In the genomic region with DNA sequence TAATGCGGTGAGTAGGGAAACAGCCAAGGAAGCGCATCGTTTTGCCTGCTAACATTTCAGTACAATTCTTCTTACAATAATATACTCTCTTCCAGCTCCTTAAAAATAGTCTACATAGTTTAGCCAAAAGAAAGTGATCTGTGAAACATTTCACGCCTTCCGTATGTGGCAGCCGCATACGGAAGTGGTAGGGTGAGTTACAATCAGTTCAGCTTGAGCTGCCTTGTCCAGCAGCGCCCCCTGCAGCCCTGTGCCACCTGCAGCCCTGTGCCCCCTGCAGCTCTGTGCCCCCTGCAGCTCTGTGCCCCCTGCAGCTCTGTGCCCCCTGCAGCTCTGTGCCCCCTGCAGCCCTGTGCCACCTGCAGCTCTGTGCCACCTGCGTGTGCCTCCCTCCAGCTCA, we compare ENCODE assay signal across 8 mouse cellular contexts.
DNase-seq lines count a peak whose midpoint lies in the region; ATAC-seq and TF ChIP-seq lines count a peak whose summit lies in the region.

No protein-coding gene starts in this region.

- TF ChIP-seq EP300 in heart, postnatal 0 days (IDR thresholded peaks at IDR 0.05; ENCODE audit: low read depth): no peak

- H3K27ac ChIP-seq in heart, postnatal 0 days (ENCODE audit: low read depth): no peak overlapping the region
- H3K27ac ChIP-seq in heart, embryonic 11.5 days (ENCODE audit: low read depth, low read length): no peak overlapping the region
- H3K27ac ChIP-seq in embryonic facial prominence, embryonic 14.5 days (replicated peaks; ENCODE audit: low read depth, low read length): no peak overlapping the region

- ATAC-seq in heart, postnatal 0 days (ENCODE audit: insufficient read depth, low read depth): no peak; the same call in 1 of the 2 replicates
- ATAC-seq in heart, embryonic 11.5 days (replicated peaks; ENCODE audit: insufficient number of reproducible peaks, low FRiP score, low TSS enrichment): no peak
- no peak for ATAC-seq in embryonic facial prominence, embryonic 14.5 days (ENCODE audit: low read depth)

- no peaks in the 10 kb centered on the region for H3K4me1 ChIP-seq in heart, postnatal 0 days (ENCODE audit: control insufficient read depth, insufficient read depth)
- H3K4me1 ChIP-seq in heart, embryonic 11.5 days (ENCODE audit: control insufficient read depth, insufficient read depth, low read length): peaks cover 3% of the 10 kb centered on the region; the same call in 1 of the 2 replicates
- H3K4me1 ChIP-seq in embryonic facial prominence, embryonic 14.5 days (ENCODE audit: control insufficient read depth, insufficient read depth, low read length): no peaks in the 10 kb centered on the region

- H3K27me3 ChIP-seq in heart, postnatal 0 days (ENCODE audit: control insufficient read depth, insufficient read depth, low read length): no peaks in the 10 kb centered on the region
- H3K27me3 ChIP-seq in heart, embryonic 11.5 days (ENCODE audit: control insufficient read depth, insufficient read depth, low read length): no peaks in the 10 kb centered on the region
- no peaks in the 10 kb centered on the region for H3K27me3 ChIP-seq in embryonic facial prominence, embryonic 14.5 days (replicated peaks; ENCODE audit: control insufficient read depth, insufficient read depth, low read length)

- H3K36me3 ChIP-seq in heart, postnatal 0 days (replicated peaks; ENCODE audit: control insufficient read depth, insufficient read depth, low read length): peaks cover 38% of the 10 kb centered on the region
- H3K36me3 ChIP-seq in heart, embryonic 11.5 days (ENCODE audit: control insufficient read depth, insufficient read depth, low read length): peaks cover 15% of the 10 kb centered on the region
- peaks cover 36% of the 10 kb centered on the region for H3K36me3 ChIP-seq in embryonic facial prominence, embryonic 14.5 days (ENCODE audit: control insufficient read depth, insufficient read depth, low read length)

- no peak for DNase-seq in heart, postnatal 0 days (ENCODE audit: low spot score)
- DNase-seq in urinary bladder, postnatal 14 days (ENCODE audit: low spot score): peak; percentile 43
- no peak for DNase-seq in urinary bladder, adult 18-20 months (ENCODE audit: low spot score in 2 of 2)
- peak; percentile 53 for DNase-seq in embryonic facial prominence, embryonic 14.5 days (ENCODE audit: low spot score)
- DNase-seq in left cerebral cortex, adult 8-10 months (ENCODE audit: low spot score in 2 of 2): peak; percentile 31 to 44
- peak; percentile 67 to 75 for DNase-seq in right cerebral cortex, postnatal 10 days (ENCODE audit: low spot score in 2 of 2)
- no peak for DNase-seq in urinary bladder, adult 2 months (ENCODE audit: low spot score)

- no peak overlapping the region for H3K9ac ChIP-seq in heart, postnatal 0 days (replicated peaks; ENCODE audit: low read depth, low read length)
- no peak overlapping the region for H3K9ac ChIP-seq in heart, embryonic 11.5 days (ENCODE audit: low read depth, low read length)
- no peak overlapping the region for H3K9ac ChIP-seq in embryonic facial prominence, embryonic 14.5 days (ENCODE audit: low read depth, low read length)

- WGBS in heart, postnatal 0 days: 67% methylated on average over 9 of the region's 9 CpGs
- WGBS in heart, embryonic 11.5 days (ENCODE audit: insufficient replicate concordance): 80% methylated on average over 9 of the region's 9 CpGs
- 68% methylated on average over 9 of the region's 9 CpGs for WGBS in embryonic facial prominence, embryonic 14.5 days

- H3K9me3 ChIP-seq in heart, postnatal 0 days (replicated peaks; ENCODE audit: control insufficient read depth, low read length): no peaks in the 10 kb centered on the region
- H3K9me3 ChIP-seq in heart, embryonic 11.5 days (replicated peaks; ENCODE audit: control insufficient read depth, low read length): no peaks in the 10 kb centered on the region
- no peaks in the 10 kb centered on the region for H3K9me3 ChIP-seq in embryonic facial prominence, embryonic 14.5 days (ENCODE audit: control insufficient read depth, low read length)

- no peak overlapping the region for H3K4me2 ChIP-seq in heart, postnatal 0 days (ENCODE audit: low read depth, low read length)
- no peak overlapping the region for H3K4me2 ChIP-seq in heart, embryonic 11.5 days
- no peak overlapping the region for H3K4me2 ChIP-seq in embryonic facial prominence, embryonic 14.5 days (ENCODE audit: low read depth, low read length)

- H3K4me3 ChIP-seq in heart, postnatal 0 days (ENCODE audit: low read depth, low read length): no peak overlapping the region
- H3K4me3 ChIP-seq in heart, embryonic 11.5 days (ENCODE audit: low read depth, low read length): no peak overlapping the region
- H3K4me3 ChIP-seq in embryonic facial prominence, embryonic 14.5 days (ENCODE audit: low read depth, low read length): no peak overlapping the region

- TF ChIP-seq CTCF in heart, postnatal 0 days (IDR thresholded peaks at IDR 0.05; ENCODE audit: low read depth): peak; percentile 68

Comparison
In these comparisons a context has a peak if more than half of its experiments do, and no peak if none do; other contexts are left out.
1. DNase-seq: peak in urinary bladder, postnatal 14 days (single experiment), embryonic facial prominence, embryonic 14.5 days (single experiment), left cerebral cortex, adult 8-10 months (2 of 2) and right cerebral cortex, postnatal 10 days (2 of 2); none in heart, postnatal 0 days (single experiment), urinary bladder, adult 18-20 months (0 of 2) and urinary bladder, adult 2 months (single experiment).